Mouse (Mus musculus): ENCODE results near the gene Gpr152. TPM values are rescaled to one million over a fixed set of nuclear protein-coding genes. Genes with fewer than 3 reads are reported as not detected.
A peak's percentile ranks its signal among the peaks of the same experiment; 100 is the strongest.

The Gpr152 gene
- total and polyA plus RNA-seq, 2 experiments from 2014 or later: 0.16 TPM; not detected in 1

GRCm38 (mm10) chr19:4151488-4151860 is 11.9 kb downstream of the Gpr152 start:
- DNase-seq (ENCODE audit: low spot score) (no peak), ATAC-seq (ENCODE audit: low FRiP score) (no peak)
- H3K9ac ChIP-seq (replicated peaks; ENCODE audit: low read length, poor library complexity, severe bottlenecking): no peak overlapping the region
- H3K27me3 ChIP-seq (ENCODE audit: insufficient read depth, low read length): no peaks in the 10 kb centered on the region
- H3K4me1 ChIP-seq (ENCODE audit: insufficient read depth, low read length): peaks cover 7% of the 10 kb centered on the region; the same call in 1 of the 2 replicates
- H3K36me3 ChIP-seq (ENCODE audit: insufficient read depth, low read length): peaks cover 34% of the 10 kb centered on the region
- no peak overlapping the region for H3K4me3 ChIP-seq (ENCODE audit: low read depth, low read length)
- H3K9me3 ChIP-seq (ENCODE audit: low read length): no peaks in the 10 kb centered on the region
- H3K27ac ChIP-seq (ENCODE audit: low read depth, low read length): no peak overlapping the region
- WGBS: 81% methylated on average over 5 of the region's 5 CpGs
- TF ChIP-seq CTCF (IDR thresholded peaks at IDR 0.05): no peak
- no peak overlapping the region for H3K4me2 ChIP-seq (ENCODE audit: low read depth, low read length, poor library complexity, severe bottlenecking)

- H3K4me3 ChIP-seq (ENCODE audit: low read depth, low read length): no peak overlapping the region
- no peak overlapping the region for H3K27ac ChIP-seq (ENCODE audit: low read depth, low read length)
- 89% methylated on average over 5 of the region's 5 CpGs for WGBS
- no peak for TF ChIP-seq CTCF (IDR thresholded peaks at IDR 0.05)
- no peaks in the 10 kb centered on the region for H3K27me3 ChIP-seq (ENCODE audit: insufficient read depth, low read length)
- H3K9ac ChIP-seq (replicated peaks; ENCODE audit: low read length, poor library complexity, severe bottlenecking): 0 out of 2 replicates have a peak overlapping the region, but pooled peaks have one; percentile 24
- peaks cover 7% of the 10 kb centered on the region; the same call in 1 of the 2 replicates for H3K4me1 ChIP-seq (ENCODE audit: insufficient read depth, low read length)
- H3K9me3 ChIP-seq (ENCODE audit: low read length): no peaks in the 10 kb centered on the region
- DNase-seq (ENCODE audit: low spot score): no peak
- peaks cover 38% of the 10 kb centered on the region for H3K36me3 ChIP-seq (ENCODE audit: insufficient read depth, low read length)
- ATAC-seq (ENCODE audit: low FRiP score): no peak
- H3K4me2 ChIP-seq (ENCODE audit: low read depth, low read length, poor library complexity, severe bottlenecking): no peak overlapping the region
These were observed 12.3 kb downstream of the Gpr152 start for GRCm38 (mm10) chr19:4151898-4152297.

- ATAC-seq (ENCODE audit: low FRiP score): no peak
- no peak for TF ChIP-seq CTCF (IDR thresholded peaks at IDR 0.05)
- Histone ChIP-seq H3K4me1 (ENCODE audit: insufficient read depth, low read length) (peaks cover 7% of the 10 kb centered on the region; the same call in 1 of the 2 replicates), H3K4me3 (ENCODE audit: low read depth, low read length) (no peak overlapping the region), H3K9me3 (ENCODE audit: low read length) (no peaks in the 10 kb centered on the region), H3K27ac (ENCODE audit: low read depth, low read length) (0 out of 2 replicates have a peak overlapping the region, but pooled peaks have one; percentile 4), H3K27me3 (ENCODE audit: insufficient read depth, low read length) (no peaks in the 10 kb centered on the region), H3K4me2 (ENCODE audit: low read depth, low read length, poor library complexity, severe bottlenecking) (no peak overlapping the region), H3K36me3 (ENCODE audit: insufficient read depth, low read length) (peaks cover 46% of the 10 kb centered on the region), H3K9ac (replicated peaks; ENCODE audit: low read length, poor library complexity, severe bottlenecking) (no peak overlapping the region)
- 98% methylated on average over 8 of the region's 8 CpGs for WGBS
- no peak for DNase-seq (ENCODE audit: low spot score)
These were observed 13.1 kb downstream of the Gpr152 start for GRCm38 (mm10) chr19:4152445-4153231.

- peaks cover 52% of the 10 kb centered on the region for H3K36me3 ChIP-seq (ENCODE audit: insufficient read depth, low read length)
- 72% methylated on average over 11 of the region's 11 CpGs for WGBS
- H3K27me3 ChIP-seq (ENCODE audit: insufficient read depth, low read length): no peaks in the 10 kb centered on the region
- H3K9me3 ChIP-seq (ENCODE audit: low read length): no peaks in the 10 kb centered on the region
- no peak within 1 kb of the TSS for H3K4me2 ChIP-seq (ENCODE audit: low read depth, low read length, poor library complexity, severe bottlenecking)
- ATAC-seq (ENCODE audit: low FRiP score) (no peak), DNase-seq (ENCODE audit: low spot score) (peak; percentile 33)
- H3K27ac ChIP-seq (ENCODE audit: low read depth, low read length): 0 out of 2 replicates have a peak within 1 kb of the TSS, but pooled peaks have one; percentile 4
- no peak within 1 kb of the TSS for H3K9ac ChIP-seq (replicated peaks; ENCODE audit: low read length, poor library complexity, severe bottlenecking)
- no peak for TF ChIP-seq CTCF (IDR thresholded peaks at IDR 0.05)
- no peak within 1 kb of the TSS for H3K4me3 ChIP-seq (ENCODE audit: low read depth, low read length)
- H3K4me1 ChIP-seq (ENCODE audit: insufficient read depth, low read length): peaks cover 7% of the 10 kb centered on the region; the same call in 1 of the 2 replicates
These were observed 13.7 kb downstream of the Gpr152 start, which contains the start of gene Ptprcap for GRCm38 (mm10) chr19:4153232-4153654. Gene Ptprcap (plus strand): TSS chr19:4153604.

- Histone ChIP-seq H3K9ac (replicated peaks; ENCODE audit: low read length, poor library complexity, severe bottlenecking) (no peak overlapping the region), H3K9me3 (ENCODE audit: low read length) (no peaks in the 10 kb centered on the region), H3K4me2 (ENCODE audit: low read depth, low read length, poor library complexity, severe bottlenecking) (no peak overlapping the region), H3K27me3 (ENCODE audit: insufficient read depth, low read length) (no peaks in the 10 kb centered on the region), H3K4me1 (ENCODE audit: insufficient read depth, low read length) (peaks cover under 1% of the 10 kb centered on the region; the same call in 1 of the 2 replicates), H3K4me3 (ENCODE audit: low read depth, low read length) (no peak overlapping the region), H3K36me3 (ENCODE audit: insufficient read depth, low read length) (peaks cover 65% of the 10 kb centered on the region), H3K27ac (ENCODE audit: low read depth, low read length) (no peak overlapping the region)
- ATAC-seq (ENCODE audit: low FRiP score) (no peak), DNase-seq (ENCODE audit: low spot score) (no peak)
- TF ChIP-seq CTCF (IDR thresholded peaks at IDR 0.05): no peak
- WGBS: 88% methylated on average over 13 of the region's 13 CpGs
These were observed 15.0 kb downstream of the Gpr152 start for GRCm38 (mm10) chr19:4154437-4155222.
